Mouse (Mus musculus) monocyte, adult 2 months (primary cell): ENCODE data around the gene Rom1.
A peak's percentile ranks its signal among the peaks of the same experiment; 100 is the strongest.
"Not testable (repeated sequence)": the region's sequence is repeated elsewhere in the genome, so short reads cannot be mapped to it uniquely, and the experiment has no call there.

Experiments used
- DNase-seq, 2 experiments: peaks; one replicate each; pipeline ENCODE4 v3.0.0; 2022; ENCODE audit warnings: low spot score in 2 of 2, low read depth in 1 of 2

The Rom1 gene

DNA sequence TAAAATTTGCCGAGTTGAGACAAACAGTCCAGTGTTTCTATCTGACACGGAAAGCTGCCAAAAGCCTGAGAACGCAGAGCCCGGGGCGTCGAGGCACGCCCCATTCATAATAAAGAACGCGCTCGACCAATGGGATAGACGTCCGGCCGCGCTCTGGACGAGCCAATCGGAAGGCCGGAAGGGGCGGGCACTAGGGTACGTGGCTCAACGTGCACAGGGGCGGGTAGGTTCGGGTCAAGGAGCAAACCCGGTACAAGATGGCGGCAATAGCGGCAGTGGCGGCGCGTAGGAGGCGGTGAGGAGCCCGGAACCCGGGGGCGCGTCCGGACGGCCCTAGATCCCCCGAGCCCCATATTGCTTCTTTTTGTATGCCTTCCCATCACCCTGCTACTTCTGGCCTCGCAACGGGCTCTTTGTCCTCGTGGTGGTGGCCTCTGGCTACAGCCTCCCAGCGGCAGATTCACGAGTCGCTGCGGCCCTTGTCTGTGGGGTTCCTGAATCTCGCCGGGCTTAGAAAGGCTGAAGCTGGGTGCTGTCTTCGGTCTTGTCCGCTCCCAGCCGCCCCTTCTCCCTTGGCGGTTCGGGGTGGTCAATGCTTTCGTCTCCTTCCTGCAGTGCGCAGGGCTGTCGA lies 31.2 kb downstream of the Rom1 start, which contains the start of gene Ganab:
Gene Ganab (plus strand): TSS at position 207 of the 631 bp plus-strand sequence.
- DNase-seq, result peak; percentile 87 to 90

DNA sequence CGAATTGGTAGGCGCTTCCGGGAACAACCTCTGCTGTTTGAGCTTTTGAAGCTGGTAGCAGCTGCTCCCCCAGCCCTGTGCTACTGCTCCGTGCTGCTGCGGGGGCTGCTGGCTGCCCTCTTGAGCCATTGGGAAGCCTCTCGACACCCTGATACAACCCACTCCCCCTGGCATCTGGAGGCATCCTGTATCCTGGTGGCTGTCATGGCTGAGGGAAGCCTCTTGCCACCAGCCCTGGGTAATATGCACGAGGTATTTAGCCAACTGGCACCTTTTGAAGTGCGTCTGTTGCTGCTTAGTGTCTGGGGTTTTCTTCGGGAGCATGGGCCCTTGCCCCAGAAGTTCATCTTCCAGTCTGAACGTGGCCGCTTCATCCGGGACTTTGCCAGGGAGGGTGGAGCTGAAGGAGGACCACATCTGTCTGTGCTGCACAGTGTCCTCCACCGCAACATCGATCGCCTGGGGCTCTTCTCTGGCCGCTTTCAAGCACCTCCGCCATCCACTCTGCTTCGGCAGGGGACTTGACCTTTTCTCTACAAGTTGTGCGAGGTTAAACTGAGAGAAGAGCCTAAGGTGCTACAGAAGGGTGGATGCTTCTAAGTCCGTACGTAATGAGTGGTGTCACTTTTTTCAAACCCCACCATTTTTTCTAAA lies 31.8 kb downstream of the Rom1 start:
- not testable (repeated sequence) for DNase-seq

DNA sequence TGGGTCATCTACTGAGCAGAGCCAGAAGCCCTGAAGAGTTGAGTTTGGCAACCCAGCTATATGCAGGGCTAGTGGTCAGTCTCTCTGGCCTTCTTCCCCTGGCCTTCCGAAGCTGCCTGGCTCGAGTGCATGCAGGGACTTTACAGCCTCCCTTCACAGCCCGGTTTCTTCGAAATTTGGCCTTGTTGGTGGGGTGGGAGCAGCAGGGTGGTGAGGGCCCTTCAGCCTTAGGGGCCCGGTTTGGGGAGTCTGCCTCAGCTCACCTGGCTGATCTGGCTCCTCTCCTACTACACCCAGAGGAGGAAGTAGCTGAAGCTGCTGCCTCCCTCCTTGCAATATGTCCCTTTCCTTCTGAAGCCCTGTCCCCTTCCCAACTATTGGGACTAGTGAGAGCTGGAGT lies 32.9 kb downstream of the Rom1 start:
- not testable (repeated sequence) for DNase-seq

DNA sequence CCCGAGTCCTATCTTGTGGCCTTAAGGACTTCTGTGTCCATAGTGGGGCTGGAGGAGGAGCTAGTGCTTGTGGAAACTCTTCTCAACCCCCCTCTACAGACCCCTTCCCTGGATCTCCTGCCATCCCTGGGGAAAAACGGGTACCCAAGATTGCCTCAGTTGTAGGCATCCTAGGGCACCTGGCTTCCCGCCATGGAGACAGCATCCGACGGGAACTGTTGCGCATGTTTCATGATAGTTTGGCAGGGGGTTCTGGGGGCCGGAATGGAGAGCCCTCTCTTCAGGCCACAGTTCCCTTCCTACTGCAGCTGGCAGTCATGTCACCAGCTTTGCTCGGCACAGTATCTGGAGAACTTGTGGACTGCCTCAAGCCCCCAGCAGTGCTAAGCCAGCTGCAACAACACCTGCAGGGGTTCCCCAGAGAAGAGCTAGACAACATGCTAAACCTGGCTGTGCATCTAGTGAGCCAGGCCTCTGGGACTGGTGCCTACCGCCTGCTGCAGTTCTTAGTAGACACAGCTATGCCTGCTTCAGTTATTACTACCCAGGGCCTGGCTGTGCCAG lies 33.7 kb downstream of the Rom1 start:
- no peak for DNase-seq

DNA sequence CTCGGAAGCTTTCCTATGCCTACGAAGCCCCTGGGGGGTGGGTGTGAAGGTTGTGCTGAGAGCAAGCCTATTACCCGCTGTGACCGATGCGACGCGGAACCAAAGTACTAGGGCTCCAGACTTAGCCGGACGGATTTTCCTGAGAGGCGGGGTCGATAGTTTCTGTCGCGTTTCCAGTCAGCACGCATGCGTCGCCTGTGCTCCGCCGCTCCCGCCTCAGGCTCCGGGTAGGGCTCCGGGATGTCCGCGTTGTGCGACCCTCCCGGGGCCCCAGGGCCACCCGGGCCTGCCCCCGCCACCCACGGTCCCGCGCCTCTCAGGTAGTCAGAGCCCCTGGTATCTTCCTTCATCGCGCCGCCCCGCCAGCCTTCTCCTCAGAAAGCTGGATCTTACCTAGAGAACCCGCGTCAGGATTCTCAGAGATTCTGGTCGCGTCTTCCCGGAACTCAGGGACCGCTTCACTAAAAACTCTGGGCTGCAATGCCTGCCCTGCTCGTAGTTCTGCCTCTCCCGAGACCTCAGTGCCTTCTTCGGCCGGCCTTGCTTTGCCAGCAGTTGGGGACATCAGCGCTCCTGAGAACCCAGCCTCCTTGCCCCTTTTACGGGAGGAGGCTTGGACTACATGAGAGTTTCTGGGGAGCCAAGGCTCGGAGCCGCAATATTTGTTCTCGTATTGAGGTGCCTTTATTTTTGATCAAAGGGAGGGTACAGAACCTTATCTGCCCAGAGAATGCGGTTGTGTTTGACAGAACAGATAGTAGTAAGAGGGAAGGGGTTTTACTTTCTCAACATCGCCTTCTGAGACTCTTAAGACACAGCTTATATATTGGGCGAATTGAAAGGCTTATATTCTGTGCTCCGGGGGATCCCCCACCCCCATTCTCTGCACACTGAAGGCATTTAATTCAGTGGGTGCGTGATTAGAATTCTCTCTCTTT lies 36.1 kb downstream of the Rom1 start, which contains the start of gene Ints5:
Gene Ints5 (plus strand): TSS at position 177 of the 938 bp plus-strand sequence.
- DNase-seq, result peak; percentile 50 to 70

DNA sequence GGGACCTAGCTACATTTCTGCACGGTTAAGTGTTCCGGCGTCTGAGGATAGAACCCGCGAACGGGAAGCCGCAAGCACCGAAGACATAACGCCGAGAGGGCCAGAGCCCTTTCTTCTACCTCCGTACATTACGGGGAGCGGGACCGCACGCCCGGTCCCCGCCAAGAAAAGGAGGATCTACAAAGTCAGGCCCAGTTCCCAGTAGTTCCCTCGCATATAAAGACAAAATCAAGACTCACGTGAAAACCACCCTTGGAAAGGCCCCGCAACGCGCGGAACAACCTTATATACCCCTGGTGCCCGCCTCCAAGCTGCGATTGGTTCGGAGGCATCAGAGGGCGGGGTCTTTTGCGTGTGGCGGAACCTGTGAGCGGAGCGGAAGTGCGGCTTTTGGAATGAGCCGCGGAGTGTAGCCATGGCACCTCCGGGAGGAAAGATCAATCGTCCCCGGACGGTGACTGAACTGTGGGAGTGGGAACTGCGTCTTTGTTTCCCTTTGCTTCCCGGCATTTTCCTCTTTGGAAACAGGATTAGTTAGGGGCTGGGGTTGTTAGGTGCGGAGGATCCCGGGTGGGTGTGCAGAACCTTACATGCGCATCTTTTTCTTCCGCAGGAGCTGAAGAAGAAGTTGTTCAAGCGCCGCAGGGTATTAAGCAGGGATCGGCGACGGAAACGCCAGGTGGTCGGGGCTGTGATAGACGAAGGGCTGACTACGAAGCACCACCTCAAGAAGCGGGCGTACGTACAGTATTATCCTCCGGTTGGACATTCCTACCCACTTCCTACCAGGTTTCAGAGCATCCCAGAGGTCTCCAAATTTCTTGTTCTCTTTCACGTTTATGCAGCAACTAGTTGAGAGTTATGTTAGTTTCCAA lies 40.4 kb downstream of the Rom1 start, which contains the start of the genes 1810009A15Rik and Gm49416:
Gene 1810009A15Rik (plus strand): TSS at position 343 of the 875 bp plus-strand sequence.
Gene Gm49416 (plus strand): TSS at position 416 of the 875 bp plus-strand sequence.
- peak; percentile 88 to 89 for DNase-seq

DNA sequence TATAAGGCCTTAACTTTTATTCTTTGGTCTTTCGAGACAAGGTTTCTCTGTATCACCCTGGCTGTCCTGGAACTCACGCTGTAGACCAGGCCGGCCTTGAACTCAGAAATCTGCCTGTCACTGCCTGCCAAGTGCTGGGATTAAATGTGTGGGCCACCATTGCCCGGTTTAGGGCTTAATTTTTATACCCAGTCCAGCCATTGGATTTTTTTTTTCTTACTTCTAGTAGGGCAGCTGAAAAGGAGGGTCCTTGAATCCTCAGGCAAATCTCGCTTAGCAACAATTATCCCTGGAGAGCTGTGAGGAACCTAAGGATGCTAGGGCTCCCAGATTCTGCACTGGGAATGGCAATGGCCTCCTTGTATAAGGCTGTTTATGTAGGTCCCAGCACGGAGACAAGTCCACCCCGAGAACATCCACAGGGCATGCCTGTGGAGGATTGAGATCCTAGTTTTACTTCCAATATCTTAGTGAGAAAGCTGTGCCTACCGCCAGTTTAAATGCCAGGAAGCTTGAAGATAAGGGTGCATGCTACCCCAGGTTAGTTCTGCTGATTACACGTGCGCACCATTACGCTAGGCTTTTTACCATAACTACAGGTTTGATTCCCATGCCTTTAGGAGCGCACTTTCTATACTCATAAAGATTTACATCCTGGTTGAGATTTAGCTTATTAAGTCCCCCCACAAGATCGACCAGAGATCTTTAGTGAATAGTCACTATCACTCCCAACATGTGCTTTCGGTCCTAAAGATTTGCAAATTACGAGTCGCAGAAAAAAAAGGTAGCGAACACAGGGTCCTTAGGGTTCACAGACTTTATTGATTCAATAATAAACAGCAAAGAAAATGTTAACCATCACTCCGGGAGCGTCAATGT lies 41.3 kb downstream of the Rom1 start:
- no peak for DNase-seq

DNA sequence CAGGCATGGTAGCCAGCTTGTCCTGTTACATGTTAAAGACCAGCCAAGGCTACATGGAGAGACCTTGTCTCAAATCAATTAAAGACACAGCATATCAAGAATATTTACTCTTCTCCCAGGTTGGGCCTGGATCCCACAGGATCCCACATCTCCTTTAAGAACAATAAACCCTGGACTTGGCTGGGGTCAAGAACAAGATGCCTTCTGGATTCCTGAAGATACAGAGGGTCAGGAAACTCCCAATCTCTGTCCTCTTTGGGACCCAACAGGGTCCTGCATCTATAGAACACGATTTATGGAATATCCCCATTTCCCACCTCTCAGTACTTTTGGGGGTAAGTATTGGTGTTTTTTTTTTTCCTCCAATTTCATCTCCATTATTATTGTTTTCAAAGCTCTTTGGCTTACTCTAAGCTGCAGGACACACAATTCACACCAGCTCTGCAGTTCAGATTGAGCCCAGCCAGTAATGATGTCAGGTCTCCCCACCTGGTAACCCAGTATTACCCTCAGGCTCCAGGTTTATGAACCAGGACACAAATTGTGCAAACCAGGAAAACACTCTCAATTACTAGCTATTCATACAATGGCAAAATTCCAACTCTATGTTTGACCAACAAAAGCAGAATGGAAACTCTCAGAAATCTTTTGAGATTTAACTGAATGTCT lies 42.1 kb downstream of the Rom1 start:
- no peak for DNase-seq

DNA sequence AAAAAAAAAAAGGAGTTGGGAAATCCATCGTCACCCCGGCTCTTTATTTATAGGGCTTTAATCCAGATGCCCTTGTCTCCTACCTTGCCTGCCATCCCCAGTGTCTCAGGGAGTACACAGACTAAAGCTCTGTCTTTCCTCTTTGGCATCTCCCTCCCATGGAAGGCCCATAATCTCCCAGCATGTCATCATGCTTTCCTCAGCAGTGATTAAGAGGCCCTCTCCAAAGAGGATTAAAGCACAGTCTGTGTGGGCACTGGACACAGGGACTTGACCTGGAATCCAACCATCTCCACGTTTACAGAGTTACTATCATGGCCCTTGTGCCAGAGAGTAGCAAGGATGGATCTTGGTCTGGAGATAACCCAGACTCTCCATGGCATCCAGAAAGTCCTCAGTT lies 45.5 kb downstream of the Rom1 start, which contains the start of the genes Lbhd1 and Gm49403:
Gene Lbhd1 (plus strand): TSS at position 117 of the 400 bp plus-strand sequence.
Gene Gm49403 (plus strand): TSS at position 315 of the 400 bp plus-strand sequence.
- DNase-seq, result no peak

DNA sequence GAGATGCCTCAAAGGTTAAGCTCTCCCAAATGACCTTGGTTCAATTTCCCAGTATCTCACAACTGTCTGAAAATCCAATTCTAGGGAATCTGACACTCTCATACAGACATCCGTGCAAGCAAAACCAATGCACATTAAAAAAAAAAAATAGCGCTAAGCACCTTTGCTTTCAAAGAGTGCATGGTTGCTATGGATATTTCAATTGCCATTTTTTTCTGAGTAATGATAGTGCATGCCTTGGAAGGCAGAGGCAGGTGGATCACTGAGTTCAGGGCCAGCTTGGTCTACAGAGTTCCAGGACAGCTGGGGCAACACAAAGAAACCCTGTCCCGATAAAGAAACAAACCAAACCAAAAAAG lies 48.1 kb downstream of the Rom1 start:
- no peak for DNase-seq

DNA sequence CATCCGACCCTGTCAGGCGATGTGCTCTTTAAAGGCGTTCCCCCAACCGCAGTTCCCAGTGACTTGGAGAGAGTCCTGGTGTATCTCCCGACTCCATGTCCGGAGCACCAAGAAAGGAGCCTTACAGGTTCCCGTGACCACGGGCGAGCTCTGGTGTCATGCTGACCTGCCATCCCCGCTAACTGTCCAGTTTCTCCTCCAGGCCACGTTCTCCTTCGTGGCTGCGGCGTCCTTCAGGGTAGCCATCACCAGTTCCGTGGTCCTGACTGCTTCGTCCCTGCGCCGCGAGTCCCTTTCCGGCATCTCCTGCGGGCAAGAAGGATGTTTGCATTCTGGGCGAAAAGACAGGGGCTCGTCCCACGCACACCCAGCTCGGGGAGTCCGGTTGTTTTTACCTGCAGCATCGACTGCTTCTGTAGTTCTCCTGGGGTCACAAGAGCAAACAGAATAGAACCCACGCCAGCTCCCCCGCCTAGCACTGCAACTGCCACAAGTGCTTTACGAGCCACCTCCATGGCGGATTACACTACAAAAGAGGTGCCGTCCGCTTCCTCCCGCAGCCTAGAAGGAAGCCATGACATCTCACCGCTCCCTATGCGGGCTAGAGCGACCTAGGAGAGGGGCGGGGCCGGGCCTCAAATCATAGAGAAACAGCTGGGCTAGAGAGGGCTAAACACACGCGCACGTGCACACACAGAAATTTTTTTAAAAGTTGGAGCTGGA lies 48.7 kb downstream of the Rom1 start, which contains the start of gene Uqcc3:
Gene Uqcc3 (minus strand): TSS at position 613 of the 723 bp plus-strand sequence.
- peak; percentile 72 to 85 for DNase-seq
